Mouse (Mus musculus) CH12.LX (cell line): ENCODE data around the gene Tpst2.

Source experiments
- CHD1 ChIP-seq: IDR thresholded peaks from 2 replicates; pipeline ENCODE4 v1.6.1; 2012; ENCODE audit warnings: low read depth, low read length, improper control_type of control experiment, inconsistent platforms
- CTCF ChIP-seq, 2 experiments: IDR thresholded peaks in 1 of 2; conservative IDR thresholded peaks in 1 of 2; 2 replicates each; pipeline ENCODE4 v1.5.1; 2011 to 2012; ENCODE audit warnings: low read depth in 2 of 2, low read length in 2 of 2, improper control_type of control experiment in 1 of 2, inconsistent platforms in 1 of 2, mild to moderate bottlenecking in 1 of 2, moderate library complexity in 1 of 2
- EP300 ChIP-seq: IDR thresholded peaks from 2 replicates; pipeline ENCODE4 v1.6.1; 2011; ENCODE audit warnings: low read length, improper control_type of control experiment
- MEF2A ChIP-seq: IDR thresholded peaks from 2 replicates; pipeline ENCODE4 v1.6.1; 2014; ENCODE audit warnings: low read depth, mild to moderate bottlenecking, inconsistent platforms, low read length, improper control_type of control experiment, borderline replicate concordance
- MYC ChIP-seq: IDR thresholded peaks from 2 replicates; pipeline ENCODE4 v1.6.1; 2011; ENCODE audit warnings: low read depth, mild to moderate bottlenecking, improper control_type of control experiment, low read length
- POLR2A ChIP-seq: IDR thresholded peaks from 2 replicates; pipeline ENCODE4 v1.6.1; 2011; ENCODE audit warnings: low read depth, mild to moderate bottlenecking, improper control_type of control experiment, low read length
- SMC3 ChIP-seq: IDR thresholded peaks from 2 replicates; pipeline ENCODE4 v1.6.1; 2011; ENCODE audit warnings: low read depth, low read length, improper control_type of control experiment
- UBTF ChIP-seq: IDR thresholded peaks from 2 replicates; pipeline ENCODE4 v1.6.1; 2012; ENCODE audit warnings: low read depth, mild to moderate bottlenecking, inconsistent platforms, low read length, improper control_type of control experiment, moderate library complexity
- USF1 ChIP-seq: IDR thresholded peaks from 2 replicates; pipeline ENCODE4 v1.6.1; 2014; ENCODE audit warnings: low read depth, mild to moderate bottlenecking, inconsistent platforms, low read length, improper control_type of control experiment
- USF2 ChIP-seq: conservative IDR thresholded peaks from 2 replicates; pipeline ENCODE4 v1.6.1; 2011; ENCODE audit warnings: low read depth, low read length, improper control_type of control experiment
- ZKSCAN1 ChIP-seq: IDR thresholded peaks from 2 replicates; pipeline ENCODE4 v1.6.1; 2012; ENCODE audit warnings: low read depth, inconsistent platforms, low read length, improper control_type of control experiment, borderline replicate concordance

GRCm38 (mm10) chr5:112284203-112284582 is 7.7 kb downstream of the Tpst2 start:
- no peak for TF ChIP-seq USF2
- no peak for TF ChIP-seq CTCF (conservative IDR thresholded peaks at IDR 0.05 in 1 of 2, IDR thresholded peaks at IDR 0.05 in 1 of 2; ENCODE audit: low read depth in 2 of 2, low read length in 2 of 2)
- no peak for TF ChIP-seq POLR2A
- no peak for TF ChIP-seq EP300
- no peak for TF ChIP-seq CHD1
- TF ChIP-seq MEF2A, result no peak
- no peak for TF ChIP-seq ZKSCAN1
- TF ChIP-seq MYC, result no peak
- no peak for TF ChIP-seq UBTF
- TF ChIP-seq SMC3, result no peak
- no peak for TF ChIP-seq USF1
